Mouse (Mus musculus): ENCODE measurements at regions not wholly inside any gene's neighbourhood (a gene's known extent, or its start where the extent isn't known, plus 50 kb on each side); places are given as distances from the start of the nearest gene placed in this dataset.
A peak's percentile ranks its signal among the peaks of the same experiment; 100 is the strongest.

DNA sequence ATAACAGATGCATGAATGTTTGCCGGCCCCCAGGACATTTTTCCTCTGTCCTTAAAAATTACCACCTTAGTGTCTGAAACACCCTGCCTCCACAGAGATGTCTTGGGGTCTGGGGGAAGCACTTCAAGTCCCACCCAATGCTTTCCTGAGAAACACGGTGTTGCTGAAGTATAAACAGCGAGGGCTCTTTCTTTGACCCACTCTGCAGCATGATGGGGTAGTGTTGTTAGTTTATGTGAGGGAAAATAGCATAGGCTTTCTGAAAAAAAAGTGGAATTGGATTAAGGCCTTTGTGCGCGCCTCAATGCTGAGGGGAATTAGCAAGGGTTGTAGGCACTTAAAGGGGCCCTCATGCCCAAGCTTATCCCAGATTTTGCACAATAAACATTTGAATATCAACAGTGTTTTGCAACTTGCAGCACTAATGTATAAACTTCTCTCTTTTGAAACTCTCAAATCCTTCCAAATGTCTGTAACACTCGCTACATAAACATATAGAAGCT lies 201.8 kb downstream of the Nr2f2 start:
- Histone ChIP-seq H3K4me3 (no peak overlapping the region), H3K9ac (no peak overlapping the region), H3K27ac (no peak overlapping the region), H3K4me1 (no peaks in the 10 kb centered on the region), H3K9me3 (no peaks in the 10 kb centered on the region), H3K4me2 (replicated peaks) (no peak overlapping the region), H3K36me3 (no peaks in the 10 kb centered on the region), H3K27me3 (peaks cover 4% of the 10 kb centered on the region; the same call in 1 of the 2 replicates)
- ATAC-seq (ENCODE audit: insufficient number of reproducible peaks, insufficient read depth, low FRiP score, low TSS enrichment): no peak
- 62% methylated on average over 6 of the region's 6 CpGs for WGBS

GRCm38 (mm10) chr7:70158531-70158930 lies 208.0 kb downstream of the Nr2f2 start:
- Histone ChIP-seq H3K4me2 (replicated peaks) (no peak overlapping the region), H3K36me3 (no peaks in the 10 kb centered on the region), H3K27ac (no peak overlapping the region), H3K27me3 (peaks cover 4% of the 10 kb centered on the region; the same call in 1 of the 2 replicates), H3K4me1 (no peaks in the 10 kb centered on the region), H3K9ac (no peak overlapping the region), H3K4me3 (no peak overlapping the region), H3K9me3 (no peaks in the 10 kb centered on the region)
- no peak for ATAC-seq (ENCODE audit: insufficient number of reproducible peaks, insufficient read depth, low FRiP score, low TSS enrichment)
- WGBS: 57% methylated on average over 8 of the region's 8 CpGs

- H3K36me3 ChIP-seq: no peaks in the 10 kb centered on the region
- no peaks in the 10 kb centered on the region for H3K9me3 ChIP-seq
- H3K4me3 ChIP-seq: no peak overlapping the region
- WGBS: 79% methylated on average over 4 of the region's 4 CpGs
- no peak for ATAC-seq (ENCODE audit: insufficient number of reproducible peaks, insufficient read depth, low FRiP score, low TSS enrichment)
- no peaks in the 10 kb centered on the region for H3K4me1 ChIP-seq
- H3K4me2 ChIP-seq (replicated peaks): no peak overlapping the region
- no peak overlapping the region for H3K27ac ChIP-seq
- no peak overlapping the region for H3K9ac ChIP-seq
- H3K27me3 ChIP-seq: no peaks in the 10 kb centered on the region
Observed at GRCm38 (mm10) chr7:70144726-70145271, 221.7 kb downstream of the Nr2f2 start.

GRCm38 (mm10) chr7:70136837-70137236 lies 229.7 kb downstream of the Nr2f2 start:
- Histone ChIP-seq H3K4me3 (no peak overlapping the region), H3K4me1 (no peaks in the 10 kb centered on the region), H3K36me3 (no peaks in the 10 kb centered on the region), H3K27me3 (no peaks in the 10 kb centered on the region), H3K4me2 (replicated peaks) (no peak overlapping the region), H3K27ac (no peak overlapping the region), H3K9me3 (no peaks in the 10 kb centered on the region), H3K9ac (no peak overlapping the region)
- whole genome bisulfite sequencing: 93% methylated on average over 5 of the region's 5 CpGs
- no peak for ATAC-seq (ENCODE audit: insufficient number of reproducible peaks, insufficient read depth, low FRiP score, low TSS enrichment)

DNA sequence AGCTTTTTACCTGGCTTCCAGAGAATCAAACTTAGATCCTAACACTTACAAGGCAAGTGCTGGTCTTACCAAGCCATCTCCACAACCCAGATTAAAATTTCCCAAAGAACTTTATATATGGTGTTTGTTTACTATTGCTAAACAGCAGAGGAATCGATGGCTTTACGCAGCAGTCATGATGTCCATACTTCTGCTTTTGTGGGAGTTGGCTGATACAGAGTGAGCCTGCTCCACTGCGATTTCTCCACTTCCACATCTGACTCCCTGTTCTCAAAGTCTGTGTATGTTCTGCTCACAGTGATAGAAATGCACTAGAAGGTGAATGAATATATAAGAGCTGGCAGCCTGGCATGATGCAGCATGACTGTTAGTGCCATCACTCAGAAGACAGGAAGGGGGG lies 231.1 kb downstream of the Nr2f2 start:
- H3K4me2 ChIP-seq (replicated peaks): no peak overlapping the region
- H3K9ac ChIP-seq: no peak overlapping the region
- no peak for ATAC-seq (ENCODE audit: insufficient number of reproducible peaks, insufficient read depth, low FRiP score, low TSS enrichment)
- H3K4me1 ChIP-seq: no peaks in the 10 kb centered on the region
- H3K4me3 ChIP-seq: no peak overlapping the region
- 96% methylated on average over 3 of the region's 3 CpGs for WGBS
- H3K27me3 ChIP-seq: no peaks in the 10 kb centered on the region
- no peaks in the 10 kb centered on the region for H3K36me3 ChIP-seq
- H3K27ac ChIP-seq: no peak overlapping the region
- H3K9me3 ChIP-seq: no peaks in the 10 kb centered on the region

DNA sequence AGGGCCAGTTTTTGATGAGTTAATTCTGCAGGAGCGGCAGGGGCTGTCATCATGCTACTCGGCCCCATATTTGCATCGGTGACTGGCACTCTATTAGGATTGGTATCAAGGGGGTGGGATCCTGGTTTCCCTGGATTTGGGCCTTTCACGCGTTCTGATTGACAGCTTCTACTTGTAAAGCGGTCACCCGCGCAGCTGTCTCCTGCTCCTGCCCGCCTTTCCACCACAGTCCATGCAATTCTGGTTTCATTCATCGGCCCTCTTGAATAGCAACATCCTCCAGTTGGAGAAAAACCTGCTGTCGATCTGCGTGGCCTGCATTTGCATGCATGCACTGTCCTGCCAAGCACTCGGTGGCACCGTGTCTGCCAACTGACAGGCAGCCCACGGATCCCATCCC lies 236.6 kb downstream of the Nr2f2 start:
- H3K4me2 ChIP-seq (replicated peaks): no peak overlapping the region
- no peak overlapping the region for H3K9ac ChIP-seq
- no peaks in the 10 kb centered on the region for H3K36me3 ChIP-seq
- H3K9me3 ChIP-seq: no peaks in the 10 kb centered on the region
- no peak overlapping the region for H3K27ac ChIP-seq
- H3K4me1 ChIP-seq: no peaks in the 10 kb centered on the region
- no peak overlapping the region for H3K4me3 ChIP-seq
- WGBS: 71% methylated on average over 15 of the region's 15 CpGs
- no peaks in the 10 kb centered on the region for H3K27me3 ChIP-seq
- ATAC-seq (ENCODE audit: insufficient number of reproducible peaks, insufficient read depth, low FRiP score, low TSS enrichment): no peak

DNA sequence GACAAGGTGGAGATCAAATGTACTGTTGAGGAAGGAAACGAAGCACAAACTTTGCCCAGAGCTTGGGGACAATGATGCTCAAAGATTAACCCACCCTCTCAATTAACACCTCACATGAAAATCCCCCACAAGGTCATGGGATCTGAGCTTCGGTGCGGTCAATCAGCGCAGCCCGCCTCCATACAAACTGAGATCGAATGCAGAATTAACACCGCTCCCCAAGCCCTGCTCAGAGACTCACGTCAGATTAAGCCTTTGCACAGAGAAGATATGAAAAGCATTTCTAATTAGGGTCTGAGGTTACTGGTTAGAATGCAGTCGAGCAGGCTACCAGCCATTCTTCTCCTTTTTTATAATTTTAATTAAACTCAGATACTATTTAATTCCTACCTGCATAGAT lies 243.7 kb downstream of the Nr2f2 start:
- Histone ChIP-seq H3K9ac (no peak overlapping the region), H3K36me3 (no peaks in the 10 kb centered on the region), H3K4me2 (replicated peaks) (no peak overlapping the region), H3K27me3 (peaks cover 8% of the 10 kb centered on the region; the same call in 1 of the 2 replicates), H3K9me3 (no peaks in the 10 kb centered on the region), H3K27ac (no peak overlapping the region), H3K4me3 (no peak overlapping the region), H3K4me1 (peaks cover 3% of the 10 kb centered on the region; the same call in 1 of the 2 replicates)
- WGBS: 77% methylated on average over 9 of the region's 9 CpGs
- no peak for ATAC-seq (ENCODE audit: insufficient number of reproducible peaks, insufficient read depth, low FRiP score, low TSS enrichment)

- H3K36me3 ChIP-seq: no peaks in the 10 kb centered on the region
- no peaks in the 10 kb centered on the region for H3K9me3 ChIP-seq
- no peak overlapping the region for H3K4me3 ChIP-seq
- no peak overlapping the region for H3K4me2 ChIP-seq (replicated peaks)
- H3K9ac ChIP-seq: no peak overlapping the region
- H3K27me3 ChIP-seq: peaks cover 8% of the 10 kb centered on the region; the same call in 1 of the 2 replicates
- no peak for ATAC-seq (ENCODE audit: insufficient number of reproducible peaks, insufficient read depth, low FRiP score, low TSS enrichment)
- WGBS: 79% methylated on average over 8 of the region's 8 CpGs
- H3K4me1 ChIP-seq: peaks cover 3% of the 10 kb centered on the region; the same call in 1 of the 2 replicates
- H3K27ac ChIP-seq: no peak overlapping the region
Observed at GRCm38 (mm10) chr7:70119517-70119916, 247.0 kb downstream of the Nr2f2 start.

- no peak overlapping the region for H3K27ac ChIP-seq
- peak overlapping the region; percentile 67 for H3K4me2 ChIP-seq (replicated peaks)
- H3K4me3 ChIP-seq: peak overlapping the region; percentile 37
- H3K4me1 ChIP-seq: peaks cover 3% of the 10 kb centered on the region; the same call in 1 of the 2 replicates
- H3K27me3 ChIP-seq: peaks cover 8% of the 10 kb centered on the region; the same call in 1 of the 2 replicates
- peak overlapping the region; percentile 37; the same call in 1 of the 2 replicates for H3K9ac ChIP-seq
- 19% methylated on average over 7 of the region's 7 CpGs for WGBS
- no peak for ATAC-seq (ENCODE audit: insufficient number of reproducible peaks, insufficient read depth, low FRiP score, low TSS enrichment)
- no peaks in the 10 kb centered on the region for H3K9me3 ChIP-seq
- H3K36me3 ChIP-seq: no peaks in the 10 kb centered on the region
Observed at GRCm38 (mm10) chr7:70118971-70119370, 247.6 kb downstream of the Nr2f2 start.

DNA sequence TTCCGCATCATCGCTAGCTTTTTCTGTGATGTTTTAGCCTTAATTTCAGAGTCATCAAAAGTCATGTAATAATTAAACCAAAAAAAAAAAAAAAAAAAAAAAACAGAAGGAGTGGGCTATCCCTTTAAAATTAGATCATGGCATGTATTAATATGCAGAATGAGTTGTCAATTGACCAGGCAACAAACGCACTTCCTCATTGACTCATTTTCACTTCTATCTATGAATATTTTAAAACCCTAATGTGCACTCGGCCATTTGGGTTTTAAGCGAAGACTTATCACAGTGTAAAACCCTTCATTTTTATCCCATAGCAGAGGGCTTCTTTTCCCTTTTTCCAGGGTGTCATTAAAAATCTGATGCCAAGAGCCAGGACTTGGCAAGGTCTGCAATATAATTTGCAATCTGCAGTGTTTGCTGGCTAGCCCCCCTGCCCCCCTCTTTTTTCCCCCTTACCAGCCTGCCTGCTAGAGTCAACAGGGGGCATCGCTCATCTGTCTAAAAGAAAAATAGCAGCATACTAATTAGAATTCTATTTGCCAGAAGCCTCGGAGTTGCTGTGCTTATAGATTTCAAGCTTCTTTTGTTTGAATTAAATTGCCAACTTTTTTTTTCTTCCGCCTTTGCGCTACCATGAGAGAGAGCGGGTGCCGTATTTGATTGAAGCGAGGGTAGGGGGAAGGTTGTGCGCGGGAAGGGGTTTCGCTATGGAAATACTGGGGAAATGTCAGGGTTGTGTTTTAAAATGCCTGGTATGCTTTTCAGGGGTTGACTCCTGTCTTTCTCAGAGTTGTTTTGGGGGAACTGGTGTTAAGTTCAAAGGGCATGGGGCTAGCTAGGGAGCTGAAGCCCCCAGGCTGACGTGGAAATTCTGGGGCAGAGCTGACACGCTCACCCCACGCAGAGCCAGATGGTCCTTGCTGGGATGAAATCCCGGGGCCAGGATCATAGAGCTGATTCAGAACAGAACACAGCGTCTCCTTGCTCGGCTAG lies 248.3 kb downstream of the Nr2f2 start:
- ATAC-seq (ENCODE audit: insufficient number of reproducible peaks, insufficient read depth, low FRiP score, low TSS enrichment): no peak
- H3K9ac ChIP-seq: peak overlapping the region; percentile 37; the same call in 1 of the 2 replicates
- H3K9me3 ChIP-seq: no peaks in the 10 kb centered on the region
- peak overlapping the region; percentile 37 for H3K4me3 ChIP-seq
- WGBS: 10% methylated on average over 21 of the region's 21 CpGs
- peaks cover 3% of the 10 kb centered on the region; the same call in 1 of the 2 replicates for H3K4me1 ChIP-seq
- H3K27me3 ChIP-seq: peaks cover 8% of the 10 kb centered on the region; the same call in 1 of the 2 replicates
- H3K27ac ChIP-seq: no peak overlapping the region
- no peaks in the 10 kb centered on the region for H3K36me3 ChIP-seq
- H3K4me2 ChIP-seq (replicated peaks): peak overlapping the region; percentile 67

GRCm38 (mm10) chr7:70109013-70109412 lies 257.5 kb downstream of the Nr2f2 start:
- Histone ChIP-seq H3K9me3 (no peaks in the 10 kb centered on the region), H3K27me3 (no peaks in the 10 kb centered on the region), H3K36me3 (no peaks in the 10 kb centered on the region), H3K4me2 (replicated peaks) (no peak overlapping the region), H3K4me1 (no peaks in the 10 kb centered on the region; the same call in 1 of the 2 replicates), H3K9ac (no peak overlapping the region), H3K27ac (no peak overlapping the region), H3K4me3 (no peak overlapping the region)
- no peak for ATAC-seq (ENCODE audit: insufficient number of reproducible peaks, insufficient read depth, low FRiP score, low TSS enrichment)
- 31% methylated on average over 8 of the region's 8 CpGs for WGBS
